Mouse (Mus musculus) lung, postnatal 0 days (tissue): ENCODE measurements at regions not wholly inside any gene's neighbourhood (a gene's known extent, or its start where the extent isn't known, plus 50 kb on each side); places are given as distances from the start of the nearest gene placed in this dataset.

Experiments
- CTCF ChIP-seq: IDR thresholded peaks from 2 replicates; pipeline ENCODE4 v1.5.1; 2016; ENCODE audit warnings: antibody characterized with exemption, mild to moderate bottlenecking
- EP300 ChIP-seq: IDR thresholded peaks from 2 replicates; pipeline ENCODE4 v1.6.1; 2016; ENCODE audit warnings: antibody characterized with exemption, mild to moderate bottlenecking, control low read depth

GRCm38 (mm10) chr7:136062658-136063057, 346.5 kb upstream of the Mki67 start:
- TF ChIP-seq CTCF, result no peak
- no peak for TF ChIP-seq EP300
